Mouse (Mus musculus) left cerebral cortex, adult 8-10 months (tissue): Measurements from ENCODE around the gene Tecpr1. TPM values are rescaled to one million over a fixed set of nuclear protein-coding genes. Genes with fewer than 3 reads are reported as not detected.

Experiments used
- DNase-seq, 2 experiments: peaks; one replicate each; pipeline ENCODE4 v3.0.0; 2022; ENCODE audit warnings: low spot score in 2 of 2
- total RNA-seq, 4 experiments: library from RNA; stranded (reverse); gene quantifications; 2 replicates each; pipeline ENCODE4 v1.2.4; 2022

The Tecpr1 gene
- total RNA-seq, 4 experiments from 2014 or later: 88.3 to 96.5 (median 92.1) TPM

DNA sequence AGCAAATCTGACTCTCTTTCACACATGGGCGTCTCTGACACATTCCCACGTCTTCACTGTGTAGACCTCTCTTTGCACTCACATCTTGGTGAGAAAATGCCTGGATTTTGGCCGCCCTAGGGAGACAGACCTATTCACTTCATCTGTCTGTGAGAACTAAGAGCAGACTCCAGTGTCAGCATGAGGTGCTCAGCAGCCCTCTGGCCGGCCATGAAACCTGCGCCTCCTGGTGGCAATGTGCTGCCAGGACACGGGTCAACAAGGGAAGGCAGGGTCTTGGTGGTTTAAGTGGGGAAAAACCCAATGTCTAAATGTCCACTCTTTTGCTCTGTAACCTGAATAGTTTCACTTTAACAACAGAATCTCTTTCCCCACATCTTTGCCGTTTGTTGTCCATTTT, 9.0 kb downstream of the Tecpr1 start:
- DNase-seq: no peak

DNA sequence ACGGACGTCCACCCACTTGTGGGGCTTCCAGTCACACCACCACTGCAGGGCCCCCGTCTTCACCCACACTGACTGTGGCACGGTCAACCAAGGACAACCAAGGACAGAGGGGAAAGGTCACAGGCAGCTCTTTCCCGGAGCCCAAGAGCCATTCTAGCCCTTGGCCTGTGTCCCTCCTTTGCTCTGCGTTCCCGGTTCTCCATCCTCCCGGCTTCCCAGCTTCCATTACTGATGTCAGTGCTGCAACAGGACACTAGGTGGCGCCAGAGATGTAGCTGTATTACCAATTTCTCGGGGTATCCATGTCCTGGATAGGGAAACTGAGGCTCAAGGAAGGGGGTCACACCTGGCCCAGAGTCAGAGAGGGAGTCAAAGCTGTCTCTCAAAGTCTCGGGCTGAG, 15.9 kb downstream of the Tecpr1 start:
- peak in 1 of 2 experiments; percentile 46 for DNase-seq

DNA sequence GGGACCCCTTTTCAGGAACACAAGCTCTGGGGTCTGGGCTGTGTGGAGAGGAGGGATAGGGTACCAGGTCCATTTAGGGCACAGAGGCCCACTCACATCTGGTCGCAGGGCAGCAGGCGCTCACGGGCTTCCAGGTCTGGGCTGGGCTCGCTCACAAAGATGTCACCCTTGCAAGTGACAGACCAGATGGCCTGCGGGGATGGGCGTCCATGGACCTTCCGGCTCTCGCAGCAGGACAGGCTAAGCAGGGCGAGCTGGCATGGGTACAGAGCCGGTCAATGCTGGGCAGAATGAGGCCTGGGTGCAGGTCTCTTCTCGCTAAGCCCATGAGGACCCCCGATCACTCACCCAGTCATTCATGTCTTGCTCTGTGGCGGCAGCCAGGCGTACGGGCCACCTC, 17.3 kb downstream of the Tecpr1 start:
- no peak for DNase-seq

DNA sequence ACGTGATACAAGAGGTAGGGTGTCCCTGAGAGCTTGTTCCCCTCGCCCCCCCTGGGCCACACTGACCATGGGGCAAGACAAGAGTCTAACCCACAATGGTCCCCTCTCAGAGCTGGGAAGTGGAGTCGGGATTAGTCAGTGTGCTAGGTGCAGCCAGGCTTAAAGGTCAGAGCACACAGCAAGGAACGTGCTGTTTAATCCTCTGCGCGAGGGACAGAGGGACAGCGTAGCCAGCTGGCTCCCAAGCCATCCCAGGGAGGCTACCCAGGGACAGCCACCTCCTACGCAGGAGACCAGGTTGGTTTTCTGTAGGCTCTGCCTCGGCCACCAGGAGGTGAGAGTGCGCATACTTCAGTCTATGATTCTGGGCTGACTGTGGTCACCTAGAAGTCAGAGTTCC, 18.5 kb downstream of the Tecpr1 start:
- no peak for DNase-seq

DNA sequence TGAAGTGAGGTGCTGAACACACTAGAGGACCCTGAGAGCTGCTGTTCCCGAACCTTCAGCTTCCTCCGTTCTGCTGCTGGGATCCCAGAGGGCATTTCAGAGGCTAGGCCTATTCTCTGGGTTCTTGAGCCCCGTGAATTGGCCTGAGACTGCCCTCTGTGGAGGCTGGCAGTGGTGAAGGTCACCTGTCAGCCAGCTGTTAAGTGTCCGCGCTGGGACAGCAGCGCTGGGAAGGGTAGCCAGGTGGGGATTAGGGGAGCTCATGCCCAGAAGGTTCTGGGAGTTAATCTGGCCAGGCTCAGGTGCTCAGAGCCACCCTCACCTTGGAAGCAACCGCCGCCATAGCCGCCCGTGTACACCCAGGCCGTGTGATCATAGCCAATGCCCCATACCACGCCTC, 19.1 kb downstream of the Tecpr1 start:
- DNase-seq: no peak

DNA sequence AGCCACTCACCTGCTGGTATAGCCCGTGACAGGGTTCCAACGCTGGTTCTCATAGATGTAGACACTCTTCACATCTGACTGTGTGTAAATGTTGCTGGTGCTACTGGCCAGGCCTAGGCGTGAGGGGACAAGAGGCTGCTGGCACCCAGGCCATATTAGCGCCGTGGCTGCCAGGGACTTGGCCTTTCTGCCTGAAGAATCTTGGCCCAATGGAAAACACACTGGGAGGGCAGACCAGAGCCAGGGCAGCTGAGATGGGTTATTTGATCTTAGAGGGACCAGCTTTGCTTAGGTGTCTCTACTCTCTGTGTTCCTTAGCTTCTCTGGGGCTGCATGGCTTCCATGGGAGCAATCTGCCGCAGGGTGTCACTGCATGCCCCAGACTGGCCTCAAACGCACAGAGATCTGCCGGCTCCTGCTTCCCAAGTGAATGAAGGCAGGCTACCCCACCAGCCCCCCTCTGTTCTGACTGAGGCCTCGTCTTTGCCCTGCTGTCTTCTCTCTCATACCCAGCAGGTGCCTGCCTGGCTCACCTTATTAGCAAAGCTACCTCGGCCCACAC, 19.9 kb downstream of the Tecpr1 start:
- DNase-seq: no peak

DNA sequence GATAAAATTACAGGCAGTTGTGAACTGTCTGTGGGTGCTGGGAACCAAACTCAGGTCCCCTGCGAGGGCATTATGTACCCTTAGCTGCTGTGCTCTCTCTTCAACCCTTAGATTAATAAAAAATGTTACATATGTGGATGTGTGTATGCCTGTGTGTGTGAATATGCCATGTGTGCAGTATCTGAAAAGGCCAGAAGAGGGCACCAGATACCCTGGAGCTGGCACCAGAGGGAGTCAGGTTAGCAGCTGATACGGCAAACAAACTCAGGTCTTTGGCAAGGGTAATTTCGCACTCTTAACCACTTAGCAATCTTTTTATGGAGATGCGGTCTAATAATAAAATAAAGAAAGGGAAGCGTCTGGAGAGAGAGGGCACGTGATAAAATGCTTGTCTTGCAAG, 21.0 kb downstream of the Tecpr1 start:
- DNase-seq: no peak

DNA sequence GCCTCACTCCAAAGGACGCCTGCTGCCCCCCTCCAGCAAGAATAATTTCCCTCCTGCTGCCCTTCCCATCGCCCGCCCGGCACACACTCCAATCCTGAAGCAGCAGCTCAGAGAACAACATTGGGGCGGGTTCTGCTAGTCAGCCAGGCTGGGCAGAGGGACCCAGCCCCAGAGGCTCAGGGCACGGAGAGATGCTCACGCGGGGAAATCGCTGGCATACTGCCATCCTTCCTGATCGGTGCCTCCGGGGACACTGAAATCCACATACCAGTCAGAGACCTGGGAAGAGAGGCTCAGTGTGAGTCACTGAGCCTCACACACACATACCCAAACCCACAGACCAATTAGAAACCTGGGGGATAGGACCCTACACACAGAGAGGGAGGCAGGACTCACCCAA, 22.8 kb downstream of the Tecpr1 start:
- DNase-seq: no peak

DNA sequence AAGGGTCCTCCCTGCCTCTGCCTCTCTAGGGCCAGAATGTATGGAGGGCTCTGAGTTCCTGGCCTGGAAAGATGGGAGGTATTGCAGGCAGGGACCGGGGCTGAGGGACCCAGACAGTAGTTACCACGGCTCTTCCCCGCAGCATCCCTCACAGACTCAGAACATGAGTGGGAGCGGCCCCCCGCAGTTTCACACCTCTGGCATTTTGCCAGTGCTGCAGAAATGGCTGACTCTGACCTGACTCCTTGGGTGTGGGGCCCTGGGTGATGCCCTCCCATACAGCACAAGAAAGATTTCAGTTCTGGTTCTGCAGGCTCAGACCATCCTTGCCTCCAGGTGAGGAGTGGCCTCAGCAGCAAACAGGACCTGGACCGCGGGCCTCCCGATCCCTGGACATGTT, 27.8 kb downstream of the Tecpr1 start:
- DNase-seq: no peak

DNA sequence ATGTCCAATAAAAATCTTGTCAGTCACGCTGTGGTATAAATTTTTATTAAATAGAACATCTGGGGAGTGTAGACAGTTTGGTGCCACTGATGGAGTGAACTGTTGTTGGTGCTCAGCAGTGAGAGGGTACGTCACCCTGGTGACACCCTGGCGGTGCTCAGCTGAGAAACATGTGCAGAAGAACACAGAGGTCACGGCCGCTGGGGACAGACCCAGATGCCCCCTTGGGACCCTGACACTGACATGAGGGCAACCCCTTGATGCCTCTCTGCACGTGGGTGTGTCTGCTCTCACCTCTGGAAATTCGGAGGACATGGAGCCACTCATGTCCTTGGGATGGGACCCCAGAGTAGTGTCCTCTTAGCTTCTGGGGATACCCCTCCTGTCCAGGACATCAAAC, 29.0 kb downstream of the Tecpr1 start:
- DNase-seq: no peak

DNA sequence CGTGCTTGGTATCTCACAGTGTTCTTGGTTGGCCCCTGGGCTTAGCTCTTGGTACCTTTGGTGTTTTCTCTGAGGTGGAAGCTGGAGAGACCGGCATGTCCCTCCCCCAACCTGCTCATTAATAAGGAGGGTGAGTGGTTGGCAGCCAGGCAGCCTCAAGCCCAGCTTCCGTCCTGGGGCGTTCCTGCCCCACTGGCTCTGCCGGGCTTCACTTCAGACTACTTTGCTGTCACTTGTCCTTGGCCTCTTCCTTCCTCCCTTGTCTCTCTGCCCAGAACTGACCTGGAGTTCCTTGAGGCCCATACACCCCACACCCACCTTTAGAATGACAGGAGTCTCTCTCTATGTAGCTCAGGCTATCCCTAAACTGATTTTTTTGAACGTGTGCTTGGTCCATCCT, 30.7 kb downstream of the Tecpr1 start:
- no peak for DNase-seq

DNA sequence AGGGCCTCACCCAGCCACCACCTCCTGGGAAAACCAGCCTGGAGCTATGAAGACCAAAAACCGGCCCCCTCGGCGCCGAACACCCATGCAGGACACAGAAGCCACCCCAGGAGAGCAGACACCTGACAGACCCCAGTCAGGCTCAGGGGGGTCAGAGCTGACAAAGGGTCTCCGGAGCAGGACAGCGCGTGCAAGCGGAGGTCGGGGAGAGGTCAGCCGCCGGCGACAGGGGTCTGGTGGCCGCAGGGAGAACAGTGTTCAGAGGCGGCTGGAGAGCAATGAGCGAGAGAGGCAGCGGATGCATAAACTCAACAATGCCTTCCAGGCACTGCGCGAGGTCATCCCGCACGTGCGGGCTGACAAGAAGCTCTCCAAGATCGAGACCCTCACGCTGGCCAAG, 32.4 kb downstream of the Tecpr1 start:
- DNase-seq: no peak

DNA sequence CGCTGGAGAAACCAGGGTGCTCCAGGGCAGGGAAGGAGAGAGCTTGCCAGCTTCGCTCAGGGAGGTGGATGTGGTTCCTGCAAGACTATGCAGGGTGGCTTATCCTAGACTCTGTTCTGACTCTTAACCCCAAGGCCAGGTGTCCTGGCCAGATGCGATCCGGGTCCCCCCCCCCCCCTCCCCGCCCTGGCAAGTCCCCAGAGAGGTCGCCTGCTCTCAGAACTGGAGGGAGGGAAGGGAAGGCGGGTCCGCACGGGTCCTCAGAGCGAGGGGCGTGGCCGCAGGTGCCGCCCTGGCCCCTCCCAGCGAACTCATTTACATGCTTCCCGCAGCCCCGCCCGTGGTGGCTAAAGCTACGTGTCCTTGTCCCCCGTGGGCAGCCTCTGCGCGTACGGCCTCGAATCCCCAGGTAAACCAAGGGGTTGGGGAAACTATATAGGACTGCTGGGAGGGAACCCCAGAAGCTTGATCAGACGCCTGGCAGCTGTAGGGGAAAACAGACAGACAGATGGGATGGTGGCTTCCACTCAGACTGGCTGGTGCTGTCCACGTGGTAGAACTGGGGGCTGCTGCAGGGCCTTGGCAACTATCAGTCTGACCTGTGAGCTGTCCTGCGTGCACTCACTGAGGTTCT, 33.3 kb downstream of the Tecpr1 start, which contains the start of gene Bhlha15:
TSS of gene Bhlha15 (plus strand) at position 337 of the 634 bp plus-strand sequence.
- no peak for DNase-seq

DNA sequence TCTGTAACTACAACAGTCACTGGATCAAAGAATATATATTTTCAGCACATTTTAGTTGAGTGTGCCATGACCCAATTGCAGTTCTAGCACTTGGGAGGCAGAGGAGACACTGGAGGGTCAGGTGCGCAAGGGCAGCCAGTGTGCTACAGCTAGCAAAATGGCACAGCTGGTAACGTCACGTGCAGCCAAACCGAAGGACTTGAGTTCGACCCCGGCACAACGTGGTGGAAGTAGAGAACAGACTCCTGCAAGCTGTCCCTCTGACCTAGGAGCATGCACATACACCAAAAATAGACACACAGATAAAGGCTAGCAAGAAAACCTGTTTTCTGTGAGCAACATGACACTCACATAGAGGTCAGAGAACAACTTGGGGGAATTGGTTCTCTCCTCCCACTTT, 34.1 kb downstream of the Tecpr1 start:
- no peak for DNase-seq

DNA sequence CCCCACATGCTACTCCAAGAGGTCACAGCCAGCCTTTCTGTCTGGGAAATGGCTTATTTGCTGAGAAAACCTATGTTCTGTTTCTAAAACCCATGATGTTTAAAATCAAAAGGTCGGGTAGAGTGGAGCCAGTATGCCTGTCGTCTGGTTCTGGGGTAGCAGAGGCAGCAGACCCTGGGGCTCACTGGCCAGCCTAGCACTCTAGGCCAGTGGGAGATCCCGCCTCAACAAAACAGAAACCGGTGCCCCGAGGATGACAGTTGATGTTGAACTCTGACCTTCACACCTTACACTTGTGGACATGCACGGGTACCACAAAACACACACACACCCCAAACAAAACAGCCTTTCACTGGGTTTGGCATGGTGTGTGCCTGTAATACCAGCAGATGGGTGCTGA, 35.0 kb downstream of the Tecpr1 start:
- no peak for DNase-seq

DNA sequence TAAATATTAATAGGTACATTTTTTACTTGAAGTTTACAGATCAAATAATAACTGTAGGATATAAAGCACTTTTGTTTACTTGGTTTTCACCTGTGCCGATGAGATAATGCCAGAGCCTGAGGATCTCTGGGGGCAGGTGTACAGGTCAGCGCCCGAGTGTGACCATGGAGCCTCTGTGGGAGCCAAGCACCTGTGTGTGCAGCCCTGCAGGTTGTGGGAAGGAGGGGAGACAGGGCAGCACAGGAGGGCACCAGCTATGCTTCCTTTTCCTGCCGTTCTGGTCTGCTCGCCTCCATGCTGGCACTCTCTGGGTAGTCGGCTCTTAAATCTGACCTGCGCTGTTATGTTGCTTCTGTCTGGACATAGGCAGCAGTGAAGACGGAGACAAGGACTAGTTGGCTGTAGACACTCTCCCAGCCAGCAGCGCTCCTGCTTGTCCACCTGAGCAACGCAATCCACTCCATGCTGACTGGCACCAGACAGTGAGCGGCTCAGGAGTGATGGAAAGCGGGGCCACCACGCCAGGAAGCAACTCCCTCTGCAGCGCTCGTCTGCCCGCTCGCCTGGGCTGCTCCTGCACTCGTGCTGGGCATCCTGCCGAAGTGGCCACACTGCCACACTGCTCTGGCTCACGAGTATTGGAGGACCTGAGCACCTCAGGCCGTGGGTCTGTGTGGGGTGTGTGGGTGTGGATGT, 38.9 kb downstream of the Tecpr1 start:
- DNase-seq: no peak

DNA sequence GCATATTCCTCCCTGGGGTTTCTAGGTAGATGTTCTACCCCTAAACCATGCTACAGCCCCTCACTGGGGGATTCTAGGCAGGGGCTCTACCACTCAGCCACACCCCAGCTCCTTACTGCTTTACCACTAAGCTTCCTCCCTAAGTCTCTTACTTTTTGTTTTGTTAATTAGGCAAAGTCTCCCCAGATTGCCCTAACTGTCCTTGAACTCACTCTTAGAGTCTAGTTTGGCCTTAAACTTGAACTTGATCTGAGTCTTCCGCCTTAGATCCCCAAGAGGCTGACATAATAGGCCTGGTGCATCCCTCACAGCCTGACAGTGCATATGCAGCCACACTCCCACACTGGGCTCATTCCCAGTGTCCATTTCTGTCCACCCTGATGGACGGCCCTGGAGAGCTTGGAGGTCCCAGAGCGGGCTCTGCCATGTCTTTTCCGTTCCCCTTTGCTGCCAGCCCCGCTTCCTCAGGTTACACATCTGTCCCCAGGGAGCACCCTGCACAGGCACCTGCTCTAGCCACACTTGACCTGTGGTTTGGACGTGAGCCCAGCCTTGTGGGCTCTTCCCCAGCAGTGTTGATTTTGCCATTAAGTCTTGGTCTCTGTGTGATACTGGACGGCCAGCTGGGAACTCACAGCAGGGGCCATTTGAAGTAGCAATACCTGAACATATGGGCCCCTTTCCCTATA, 39.6 kb downstream of the Tecpr1 start:
- DNase-seq: no peak

DNA sequence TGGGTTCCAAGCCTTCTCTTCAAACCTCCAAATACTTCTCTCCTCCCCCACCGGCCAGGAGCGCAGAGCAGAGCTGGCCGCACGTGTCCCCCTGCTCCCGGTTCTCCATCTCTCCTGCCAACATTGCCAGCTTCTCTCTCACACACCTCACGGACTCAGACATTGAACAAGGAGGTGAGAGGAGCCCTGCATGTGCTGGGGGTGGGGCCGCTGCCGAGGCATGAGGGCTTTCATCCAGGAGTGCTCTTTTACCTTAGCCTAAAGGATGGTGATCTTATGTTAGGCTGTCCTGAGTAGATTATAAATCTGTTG, 40.2 kb downstream of the Tecpr1 start:
- no peak for DNase-seq

DNA sequence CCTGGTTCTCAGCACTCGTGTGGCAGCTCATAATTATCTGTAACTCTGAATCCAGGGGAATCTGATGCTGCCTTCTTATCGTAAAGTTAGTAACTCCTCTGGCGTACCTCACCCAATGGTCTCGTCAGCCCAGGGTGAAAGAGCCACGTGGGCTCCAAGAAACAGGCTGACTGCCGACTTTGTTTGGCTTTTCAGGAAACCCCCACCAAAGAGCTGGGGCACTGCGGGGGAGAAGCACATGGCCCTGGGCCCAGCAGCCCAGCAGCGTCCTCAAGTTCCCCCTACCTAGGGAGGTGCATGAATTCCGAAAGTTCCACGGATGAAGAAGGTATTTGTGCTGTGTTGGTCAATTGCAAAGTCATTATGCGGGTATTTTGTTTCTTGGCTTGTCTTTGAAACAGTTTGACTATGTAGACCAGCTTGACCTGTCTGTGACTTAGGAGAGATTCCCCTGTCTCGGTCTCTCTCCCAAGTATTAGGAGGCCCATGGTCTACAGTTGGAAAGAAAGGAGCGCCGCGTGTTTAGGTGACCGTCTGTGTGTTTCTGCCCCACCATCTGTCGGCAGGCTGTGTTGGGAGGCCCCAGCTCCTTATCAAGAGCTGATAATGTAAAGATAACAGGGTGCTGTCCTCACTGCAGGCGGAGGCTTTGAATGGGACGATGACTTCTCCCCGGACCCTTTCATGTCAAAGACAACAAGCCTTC, 40.7 kb downstream of the Tecpr1 start:
- no peak for DNase-seq

DNA sequence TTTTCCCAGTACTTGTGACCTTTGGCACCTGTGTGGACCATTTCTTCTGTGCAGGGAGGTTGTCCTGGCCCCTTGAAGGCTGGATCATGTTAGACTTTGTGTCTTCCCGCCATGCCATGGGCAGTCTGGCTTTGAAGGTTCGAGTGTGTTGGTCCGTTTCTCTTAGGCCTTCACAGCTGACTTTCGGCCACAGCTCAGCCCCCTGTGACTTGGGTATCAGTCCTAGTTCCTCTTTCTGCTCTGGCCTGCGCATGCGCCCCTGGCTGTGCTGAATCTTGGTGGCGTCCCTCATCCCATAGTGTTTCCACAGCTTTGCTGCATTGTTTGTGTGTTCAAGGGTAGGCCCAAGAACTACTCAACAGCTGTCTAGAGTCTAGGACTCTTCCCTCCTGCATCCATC, 42.2 kb downstream of the Tecpr1 start:
- no peak for DNase-seq

DNA sequence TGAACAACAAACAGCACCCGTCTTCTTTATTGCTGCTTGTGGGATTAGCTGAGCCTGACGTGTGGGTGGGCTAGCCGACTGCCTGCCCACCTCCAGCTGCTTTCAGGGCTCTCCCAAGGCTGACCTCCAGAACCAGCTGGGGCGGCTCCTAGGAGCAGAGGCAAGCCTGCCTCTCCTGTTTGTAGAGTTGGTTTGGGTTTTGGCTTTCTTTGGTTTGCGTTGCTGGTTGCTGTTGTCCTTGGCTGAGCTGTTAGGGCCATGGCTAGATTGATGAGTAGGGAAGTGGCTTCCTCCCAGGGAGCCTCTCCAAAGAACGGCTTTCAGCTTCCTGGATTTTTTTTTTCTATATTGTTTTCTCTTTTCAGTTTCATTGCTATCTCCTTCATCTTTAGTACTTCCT, 45.2 kb downstream of the Tecpr1 start:
- no peak for DNase-seq

DNA sequence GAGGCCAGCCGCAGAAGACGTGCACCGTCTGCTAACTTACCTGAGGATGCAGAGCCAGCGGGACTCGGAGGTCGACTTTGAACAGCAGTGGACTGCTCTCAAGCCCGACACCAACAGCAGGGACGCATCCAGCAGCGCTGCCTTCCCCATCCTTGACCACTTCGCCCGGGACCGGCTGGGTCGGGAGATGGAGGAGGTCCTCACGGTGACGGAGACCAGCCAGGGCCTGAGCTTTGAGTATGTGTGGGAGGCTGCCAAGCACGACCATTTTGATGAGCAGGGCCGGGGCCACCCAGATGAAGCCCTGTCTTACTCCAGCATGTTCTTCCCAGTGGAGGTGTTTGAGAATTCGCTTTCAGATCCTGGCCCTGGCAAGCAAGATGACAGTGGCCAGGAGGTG, 49.8 kb downstream of the Tecpr1 start:
- no peak for DNase-seq
